Mouse (Mus musculus): ENCODE data around the gene Wdr18. TPM values are rescaled to one million over a fixed set of nuclear protein-coding genes. Genes with fewer than 3 reads are reported as not detected.
A peak's percentile ranks its signal among the peaks of the same experiment; 100 is the strongest.

Wdr18 gene
- polyA plus RNA-seq, 1 experiment from 2014 or later, result 118 TPM

GRCm38 (mm10) chr10:79984195-79984816, 24.4 kb downstream of the Wdr18 start, which contains the start of gene Tmem259:
Gene Tmem259, minus strand, starts transcription at chr10:79984330.
- Histone ChIP-seq H3K27ac (peak within 1 kb of the TSS; percentile 93), H3K4me2 (replicated peaks) (peak within 1 kb of the TSS; percentile 90), H3K36me3 (peaks cover 14% of the 10 kb centered on the region), H3K9me3 (no peaks in the 10 kb centered on the region), H3K27me3 (no peaks in the 10 kb centered on the region), H3K4me1 (peaks cover 41% of the 10 kb centered on the region), H3K9ac (peak within 1 kb of the TSS; percentile 87), H3K4me3 (peak within 1 kb of the TSS; percentile 76)
- WGBS, result under 1% methylated on average over 49 of the region's 49 CpGs
- peak; percentile 71 for ATAC-seq (ENCODE audit: insufficient number of reproducible peaks, insufficient read depth, low FRiP score, low TSS enrichment)

GRCm38 (mm10) chr10:79984871-79985270, 24.9 kb downstream of the Wdr18 start:
- H3K9ac ChIP-seq, result peak overlapping the region; percentile 49
- peak; percentile 87 for ATAC-seq (ENCODE audit: insufficient number of reproducible peaks, insufficient read depth, low FRiP score, low TSS enrichment)
- peak overlapping the region; percentile 93 for H3K27ac ChIP-seq
- no peaks in the 10 kb centered on the region; the same call in 1 of the 2 replicates for H3K27me3 ChIP-seq
- peak overlapping the region; percentile 76 for H3K4me3 ChIP-seq
- no peaks in the 10 kb centered on the region for H3K9me3 ChIP-seq
- H3K36me3 ChIP-seq, result peaks cover 10% of the 10 kb centered on the region; the same call in 1 of the 2 replicates
- peaks cover 47% of the 10 kb centered on the region for H3K4me1 ChIP-seq
- WGBS, result under 1% methylated on average over 22 of the region's 22 CpGs
- H3K4me2 ChIP-seq (replicated peaks), result peak overlapping the region; percentile 90

DNA sequence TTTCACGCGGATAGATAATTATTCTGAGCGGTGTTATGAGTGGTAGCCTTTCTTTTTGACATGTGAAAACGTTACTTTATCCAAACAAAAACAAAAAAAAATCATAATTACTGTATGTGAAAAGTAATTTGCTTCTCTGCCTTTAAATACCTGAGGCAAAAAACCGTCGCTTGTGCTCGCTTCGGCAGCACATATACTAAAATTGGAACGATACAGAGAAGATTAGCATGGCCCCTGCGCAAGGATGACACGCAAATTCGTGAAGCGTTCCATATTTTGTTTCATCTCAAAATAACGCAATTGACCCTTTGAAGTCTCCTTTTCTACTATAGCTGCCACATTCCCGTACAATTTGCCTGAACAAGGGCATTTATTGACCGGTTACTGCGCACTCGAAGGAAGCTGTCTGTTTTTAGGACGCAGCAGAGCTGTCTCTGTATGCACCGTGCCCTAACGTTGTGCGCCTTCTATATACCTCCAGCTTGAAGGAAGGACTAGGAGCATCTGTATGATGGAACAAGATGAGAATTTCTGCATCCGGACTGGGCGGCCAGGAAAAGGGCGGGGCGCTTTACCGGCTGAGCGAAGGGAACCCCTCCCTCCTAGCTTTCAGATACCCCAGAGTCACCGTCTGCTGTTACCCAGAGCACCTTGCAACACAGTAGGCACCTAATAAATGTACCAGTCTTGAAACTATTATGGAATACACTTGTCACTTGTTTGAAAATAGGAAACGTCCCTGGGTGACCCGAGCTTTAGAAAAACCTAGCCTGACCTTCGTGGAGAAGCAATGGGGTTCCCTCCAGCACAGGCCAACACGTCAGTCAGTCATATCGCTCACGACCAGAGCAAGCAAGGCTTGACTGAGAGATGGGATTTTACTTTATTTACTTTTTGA, 25.6 kb downstream of the Wdr18 start:
- Histone ChIP-seq H3K4me1 (peaks cover 50% of the 10 kb centered on the region), H3K4me3 (peak overlapping the region; percentile 76), H3K36me3 (peaks cover 7% of the 10 kb centered on the region; the same call in 1 of the 2 replicates), H3K27ac (peak overlapping the region; percentile 93), H3K27me3 (no peaks in the 10 kb centered on the region; the same call in 1 of the 2 replicates), H3K9ac (peak overlapping the region; percentile 49), H3K4me2 (replicated peaks) (peak overlapping the region; percentile 90), H3K9me3 (no peaks in the 10 kb centered on the region)
- 4% methylated on average over 35 of the region's 35 CpGs for WGBS
- ATAC-seq (ENCODE audit: insufficient number of reproducible peaks, insufficient read depth, low FRiP score, low TSS enrichment), result no peak

DNA sequence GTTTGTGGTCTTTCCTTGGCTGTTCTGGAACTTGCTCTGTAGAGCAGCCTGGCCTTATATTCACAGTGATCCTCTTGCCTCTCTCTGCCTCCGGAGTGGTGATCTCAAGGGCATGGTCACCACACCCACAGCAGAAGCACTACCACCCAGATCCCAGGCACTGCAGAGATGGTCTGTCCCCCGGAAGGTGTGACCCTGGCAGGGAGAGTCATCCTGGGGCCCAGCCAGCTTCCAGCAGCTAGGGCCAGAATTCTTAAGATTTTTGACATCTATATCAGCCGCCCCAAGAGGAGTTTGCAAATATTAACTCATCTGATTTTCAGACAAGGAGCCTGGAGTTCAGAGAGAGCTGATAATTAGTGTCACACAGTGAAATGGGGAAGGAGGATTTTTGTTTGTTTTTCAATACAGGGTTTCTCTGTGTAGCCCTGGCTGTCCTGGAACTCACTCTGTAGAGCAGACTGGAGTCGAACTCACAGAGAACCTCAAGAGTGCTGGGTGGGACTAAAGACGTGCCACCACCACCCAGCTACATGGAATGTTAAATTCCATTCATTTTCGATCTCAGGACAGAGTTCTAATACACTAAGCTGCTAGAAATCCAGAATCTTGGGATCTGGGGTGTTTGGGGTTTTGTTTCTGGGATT, 26.4 kb downstream of the Wdr18 start:
- Histone ChIP-seq H3K36me3 (peaks cover 10% of the 10 kb centered on the region), H3K9ac (peak overlapping the region; percentile 45; the same call in 1 of the 2 replicates), H3K4me2 (replicated peaks) (peak overlapping the region; percentile 90), H3K4me1 (peaks cover 50% of the 10 kb centered on the region), H3K4me3 (peak overlapping the region; percentile 76), H3K27me3 (no peaks in the 10 kb centered on the region; the same call in 1 of the 2 replicates), H3K27ac (peak overlapping the region; percentile 93), H3K9me3 (0 out of 2 replicates have a peak, but pooled peaks cover 8% of the 10 kb centered on the region)
- no peak for ATAC-seq (ENCODE audit: insufficient number of reproducible peaks, insufficient read depth, low FRiP score, low TSS enrichment)
- 47% methylated on average over 6 of the region's 6 CpGs for WGBS

DNA sequence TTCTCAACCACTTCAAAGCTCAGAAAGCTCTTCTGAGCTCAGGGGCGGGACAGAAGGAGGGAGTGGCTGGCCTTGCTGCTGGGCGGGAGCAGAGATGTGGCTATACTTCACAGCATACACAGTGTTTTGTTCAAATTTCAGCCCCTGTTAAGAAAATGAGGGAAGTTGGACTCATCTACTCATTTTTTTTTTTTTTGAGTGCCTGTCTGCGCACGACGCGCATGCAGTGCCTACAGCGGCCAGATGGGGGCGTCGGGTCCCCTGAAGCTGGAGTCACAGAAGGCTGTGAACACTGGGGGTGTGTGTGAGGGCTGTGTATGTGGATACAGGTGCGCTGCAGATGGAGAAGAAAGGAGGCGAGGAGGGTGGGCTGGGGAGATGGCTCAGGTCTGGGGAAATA, 27.0 kb downstream of the Wdr18 start:
- Histone ChIP-seq H3K4me1 (peaks cover 50% of the 10 kb centered on the region), H3K4me3 (peak overlapping the region; percentile 60; the same call in 1 of the 2 replicates)

GRCm38 (mm10) chr10:79987771-79988505, 28.0 kb downstream of the Wdr18 start:
- peak overlapping the region; percentile 60 for H3K4me3 ChIP-seq
- peak overlapping the region; percentile 74 for H3K9ac ChIP-seq
- H3K9me3 ChIP-seq, result peaks cover 8% of the 10 kb centered on the region; the same call in 1 of the 2 replicates
- WGBS, result 8% methylated on average over 27 of the region's 27 CpGs
- H3K4me1 ChIP-seq, result peaks cover 43% of the 10 kb centered on the region
- ATAC-seq (ENCODE audit: insufficient number of reproducible peaks, insufficient read depth, low FRiP score, low TSS enrichment), result no peak
- peaks cover 22% of the 10 kb centered on the region for H3K36me3 ChIP-seq
- H3K4me2 ChIP-seq (replicated peaks), result peak overlapping the region; percentile 90
- H3K27ac ChIP-seq, result peak overlapping the region; percentile 93
- no peaks in the 10 kb centered on the region; the same call in 1 of the 2 replicates for H3K27me3 ChIP-seq

More for the DNA sequence above, 27.0 kb downstream of the Wdr18 start:
- H3K4me2 ChIP-seq (replicated peaks), result peak overlapping the region; percentile 90
- H3K27me3 ChIP-seq, result no peaks in the 10 kb centered on the region; the same call in 1 of the 2 replicates
- H3K36me3 ChIP-seq, result peaks cover 13% of the 10 kb centered on the region
- ATAC-seq (ENCODE audit: insufficient number of reproducible peaks, insufficient read depth, low FRiP score, low TSS enrichment), result no peak
- H3K27ac ChIP-seq, result peak overlapping the region; percentile 93
- H3K9ac ChIP-seq, result peak overlapping the region; percentile 34; the same call in 1 of the 2 replicates
- peaks cover 8% of the 10 kb centered on the region; the same call in 1 of the 2 replicates for H3K9me3 ChIP-seq
- 4% methylated on average over 11 of the region's 11 CpGs for WGBS

DNA sequence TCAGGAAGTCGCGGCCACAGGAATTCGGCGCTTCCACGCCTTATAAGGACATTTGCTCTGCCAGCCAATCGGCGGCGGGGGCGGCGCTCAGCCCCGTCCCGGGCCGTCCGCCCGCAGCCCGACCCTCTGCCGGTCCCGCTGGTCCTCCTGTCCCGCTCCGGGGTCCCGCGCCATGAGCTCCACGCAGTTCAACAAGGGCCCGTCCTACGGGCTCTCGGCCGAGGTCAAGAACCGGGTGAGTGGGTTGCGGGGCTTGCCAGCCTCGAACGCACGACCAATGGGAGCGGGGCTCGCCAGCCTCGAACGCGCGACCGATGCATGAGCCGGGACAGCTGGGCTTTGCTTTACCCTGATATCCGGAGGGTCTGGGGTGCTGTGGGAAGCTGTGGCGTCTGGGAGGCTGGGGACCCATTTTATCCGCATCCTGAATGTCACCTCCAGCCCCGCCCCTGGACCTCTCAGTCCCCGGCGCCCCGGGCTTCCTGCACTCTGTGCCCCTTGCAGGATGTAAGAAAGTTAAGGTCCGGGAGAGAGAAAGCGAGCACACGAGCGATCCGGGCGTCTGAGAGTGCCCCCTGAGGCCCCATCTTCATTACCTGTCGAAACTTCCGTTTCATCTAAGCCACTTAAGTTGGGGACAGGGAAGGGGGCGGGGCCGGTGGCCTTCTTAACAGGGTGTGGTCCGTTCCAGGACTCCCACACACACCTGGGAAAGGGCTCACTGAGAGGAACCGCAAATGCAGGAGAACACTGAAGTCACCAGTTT, 28.7 kb downstream of the Wdr18 start, which contains the start of gene Cnn2:
Gene Cnn2 (plus strand): TSS at position 79 of the 766 bp plus-strand sequence.
- Histone ChIP-seq H3K27me3 (no peaks in the 10 kb centered on the region; the same call in 1 of the 2 replicates), H3K27ac (peak within 1 kb of the TSS; percentile 93), H3K36me3 (peaks cover 30% of the 10 kb centered on the region), H3K4me3 (peak within 1 kb of the TSS; percentile 60), H3K4me1 (peaks cover 35% of the 10 kb centered on the region), H3K4me2 (replicated peaks) (peak within 1 kb of the TSS; percentile 90), H3K9me3 (peaks cover 8% of the 10 kb centered on the region; the same call in 1 of the 2 replicates), H3K9ac (peak within 1 kb of the TSS; percentile 74)
- ATAC-seq (ENCODE audit: insufficient number of reproducible peaks, insufficient read depth, low FRiP score, low TSS enrichment), result no peak
- WGBS, result under 1% methylated on average over 59 of the region's 59 CpGs

- ATAC-seq (ENCODE audit: insufficient number of reproducible peaks, insufficient read depth, low FRiP score, low TSS enrichment), result no peak
- 21% methylated on average over 8 of the region's 8 CpGs for WGBS
- H3K4me1 ChIP-seq, result peaks cover 35% of the 10 kb centered on the region
- no peaks in the 10 kb centered on the region; the same call in 1 of the 2 replicates for H3K27me3 ChIP-seq
- H3K9me3 ChIP-seq, result peaks cover 8% of the 10 kb centered on the region; the same call in 1 of the 2 replicates
- peak overlapping the region; percentile 74 for H3K9ac ChIP-seq
- H3K36me3 ChIP-seq, result peaks cover 36% of the 10 kb centered on the region
- H3K27ac ChIP-seq, result peak overlapping the region; percentile 93
- peak overlapping the region; percentile 90 for H3K4me2 ChIP-seq (replicated peaks)
- H3K4me3 ChIP-seq, result peak overlapping the region; percentile 60
These were observed 29.4 kb downstream of the Wdr18 start for GRCm38 (mm10) chr10:79989272-79989786.

DNA sequence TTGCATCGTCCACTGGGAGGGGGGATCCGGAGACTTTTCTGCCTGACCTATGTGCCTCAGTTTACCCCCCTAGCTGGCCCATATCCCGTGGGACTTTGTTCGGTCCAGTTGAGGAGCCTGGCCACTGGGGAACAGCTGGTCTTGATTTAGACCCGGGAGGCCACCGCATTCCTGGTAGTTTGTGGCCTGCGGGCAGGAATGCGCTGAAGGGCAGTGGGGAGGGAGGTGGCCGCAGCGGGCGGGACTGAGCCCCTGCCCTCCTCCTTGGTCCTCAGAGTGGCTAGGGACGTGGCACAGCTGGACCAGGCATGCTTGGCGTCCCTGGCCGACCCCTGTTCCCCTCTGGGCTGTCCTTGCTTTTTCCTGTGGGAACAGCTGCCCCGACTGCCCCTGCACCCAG, 29.9 kb downstream of the Wdr18 start:
- H3K4me1 ChIP-seq, result peaks cover 35% of the 10 kb centered on the region

More for the DNA sequence above, 29.9 kb downstream of the Wdr18 start:
- H3K27ac ChIP-seq, result peak overlapping the region; percentile 93
- peaks cover 8% of the 10 kb centered on the region; the same call in 1 of the 2 replicates for H3K9me3 ChIP-seq
- no peak for ATAC-seq (ENCODE audit: insufficient number of reproducible peaks, insufficient read depth, low FRiP score, low TSS enrichment)
- H3K4me3 ChIP-seq, result peak overlapping the region; percentile 60
- H3K36me3 ChIP-seq, result peaks cover 42% of the 10 kb centered on the region
- H3K9ac ChIP-seq, result peak overlapping the region; percentile 74
- 11% methylated on average over 15 of the region's 15 CpGs for WGBS
- no peaks in the 10 kb centered on the region; the same call in 1 of the 2 replicates for H3K27me3 ChIP-seq
- H3K4me2 ChIP-seq (replicated peaks), result peak overlapping the region; percentile 90
